Mouse (Mus musculus) midbrain, embryonic 12.5 days (tissue): Measurements from ENCODE around the gene Opn5. TPM values are rescaled to one million over a fixed set of nuclear protein-coding genes. Genes with fewer than 3 reads are reported as not detected.

Source experiments
- ATAC-seq: fragments of 200-750 bp; cut with Nextera tagmentation; 2 replicates; pipeline ENCODE4 v1.8.0; 2017; ENCODE audit warnings: low read depth, moderate TSS enrichment, moderate library complexity; ENCODE audit not compliant: low FRiP score
- H3K27ac ChIP-seq: fragments of 300-500 bp; sonication (generic); replicated peaks from 2 replicates; pipeline ENCODE4 v1.5.1; 2016; ENCODE audit warnings: mild to moderate bottlenecking
- H3K27me3 ChIP-seq: fragments of 300-500 bp; sonication (generic); 2 replicates; pipeline ENCODE4 v1.6.1; 2016; ENCODE audit warnings: mild to moderate bottlenecking
- H3K36me3 ChIP-seq: fragments of 300-500 bp; sonication (generic); 2 replicates; pipeline ENCODE4 v1.6.1; 2016
- H3K4me1 ChIP-seq: fragments of 300-500 bp; sonication (generic); 2 replicates; pipeline ENCODE4 v1.6.1; 2016
- H3K4me2 ChIP-seq: fragments of 300-500 bp; sonication (generic); replicated peaks from 2 replicates; pipeline ENCODE4 v1.6.1; 2016; ENCODE audit warnings: mild to moderate bottlenecking, moderate library complexity
- H3K4me3 ChIP-seq: fragments of 300-500 bp; sonication (generic); 2 replicates; pipeline ENCODE4 v1.5.1; 2016; ENCODE audit warnings: mild to moderate bottlenecking
- H3K9ac ChIP-seq: fragments of 300-500 bp; sonication (generic); replicated peaks from 2 replicates; pipeline ENCODE4 v1.6.1; 2016; ENCODE audit warnings: mild to moderate bottlenecking, moderate library complexity
- H3K9me3 ChIP-seq: fragments of 300-500 bp; sonication (generic); 2 replicates; pipeline ENCODE4 v1.6.1; 2016; ENCODE audit warnings: mild to moderate bottlenecking
- WGBS: fragments of 180-500 bp; shearing (Covaris S2); methylation state at CpG from one replicate; pipeline ENCODE4 v1.1.7; 2016; 5-methylcytosine and 5-hydroxymethylcytosine counted together
- polyA plus RNA-seq: library from polyadenylated mRNA; unstranded; fragments of >200 nt; fragmentation: Nextera tagmentation; extraction: Ambion mirVana; gene quantifications from 2 replicates; pipeline ENCODE4 v1.2.1, GENCODE M21; 2016

The Opn5 gene
- 0.18 TPM in 1 of 2 replicates, not detected in the other for polyA plus RNA-seq

- Histone ChIP-seq H3K9me3 (no peaks in the 10 kb centered on the region), H3K9ac (no peak within 1 kb of the TSS), H3K4me2 (no peak within 1 kb of the TSS), H3K27me3 (no peaks in the 10 kb centered on the region), H3K4me3 (no peak within 1 kb of the TSS), H3K36me3 (no peaks in the 10 kb centered on the region), H3K4me1 (peaks cover 4% of the 10 kb centered on the region; the same call in 1 of the 2 replicates), H3K27ac (no peak within 1 kb of the TSS)
- no peak for ATAC-seq
- WGBS: 82% methylated on average over 8 of the region's 8 CpGs
Observed at GRCm38 (mm10) chr17:42611295-42611694, at the start of gene Opn5. Gene Opn5 (minus strand): TSS chr17:42611395.

- 23% methylated on average over 14 of the region's 14 CpGs for WGBS
- peak overlapping the region; percentile 35 for H3K4me2 ChIP-seq
- H3K36me3 ChIP-seq: no peaks in the 10 kb centered on the region
- H3K4me1 ChIP-seq: no peaks in the 10 kb centered on the region
- no peak overlapping the region for H3K9ac ChIP-seq
- H3K4me3 ChIP-seq: no peak overlapping the region
- H3K27me3 ChIP-seq: no peaks in the 10 kb centered on the region
- peak; percentile 92 for ATAC-seq
- no peaks in the 10 kb centered on the region for H3K9me3 ChIP-seq
- no peak overlapping the region for H3K27ac ChIP-seq
Observed at GRCm38 (mm10) chr17:42658634-42659422, 47.6 kb upstream of the Opn5 start.

- Histone ChIP-seq H3K27me3 (no peaks in the 10 kb centered on the region), H3K9ac (no peak overlapping the region), H3K36me3 (no peaks in the 10 kb centered on the region), H3K27ac (no peak overlapping the region), H3K4me3 (no peak overlapping the region), H3K9me3 (no peaks in the 10 kb centered on the region), H3K4me2 (no peak overlapping the region), H3K4me1 (no peaks in the 10 kb centered on the region)
- 77% methylated on average over 3 of the region's 3 CpGs for WGBS
- no peak for ATAC-seq
Observed at GRCm38 (mm10) chr17:42643416-42643815, 32.2 kb upstream of the Opn5 start.

GRCm38 (mm10) chr17:42630206-42630605 lies 19.0 kb upstream of the Opn5 start:
- H3K9ac ChIP-seq: no peak overlapping the region
- H3K4me3 ChIP-seq: no peak overlapping the region
- no peaks in the 10 kb centered on the region for H3K27me3 ChIP-seq
- H3K36me3 ChIP-seq: no peaks in the 10 kb centered on the region
- no peaks in the 10 kb centered on the region for H3K9me3 ChIP-seq
- no peak overlapping the region for H3K27ac ChIP-seq
- 90% methylated on average over 2 of the region's 2 CpGs for WGBS
- H3K4me1 ChIP-seq: no peaks in the 10 kb centered on the region
- no peak for ATAC-seq
- no peak overlapping the region for H3K4me2 ChIP-seq

- no peak overlapping the region for H3K9ac ChIP-seq
- H3K4me2 ChIP-seq: no peak overlapping the region
- H3K9me3 ChIP-seq: no peaks in the 10 kb centered on the region
- H3K36me3 ChIP-seq: no peaks in the 10 kb centered on the region
- H3K4me3 ChIP-seq: no peak overlapping the region
- H3K4me1 ChIP-seq: peaks cover 2% of the 10 kb centered on the region; the same call in 1 of the 2 replicates
- WGBS: 34% methylated on average over 6 of the region's 6 CpGs
- peak; percentile 40; the same call in 1 of the 2 replicates for ATAC-seq
- H3K27ac ChIP-seq: no peak overlapping the region
- no peaks in the 10 kb centered on the region for H3K27me3 ChIP-seq
Observed at GRCm38 (mm10) chr17:42613043-42613737, 2.0 kb upstream of the Opn5 start.

GRCm38 (mm10) chr17:42608270-42608669 lies 2.9 kb downstream of the Opn5 start:
- Histone ChIP-seq H3K27me3 (no peaks in the 10 kb centered on the region), H3K27ac (no peak overlapping the region), H3K4me1 (peaks cover 4% of the 10 kb centered on the region; the same call in 1 of the 2 replicates), H3K4me3 (no peak overlapping the region), H3K4me2 (no peak overlapping the region), H3K9ac (no peak overlapping the region), H3K9me3 (no peaks in the 10 kb centered on the region), H3K36me3 (no peaks in the 10 kb centered on the region)
- ATAC-seq: no peak
- WGBS: 26% methylated on average over 3 of the region's 3 CpGs

- no peak overlapping the region for H3K9ac ChIP-seq
- H3K4me3 ChIP-seq: no peak overlapping the region
- H3K4me2 ChIP-seq: no peak overlapping the region
- no peak overlapping the region for H3K27ac ChIP-seq
- H3K36me3 ChIP-seq: no peaks in the 10 kb centered on the region
- H3K4me1 ChIP-seq: peaks cover under 1% of the 10 kb centered on the region; the same call in 1 of the 2 replicates
- H3K9me3 ChIP-seq: no peaks in the 10 kb centered on the region
- peak; percentile 90 for ATAC-seq
- no peaks in the 10 kb centered on the region for H3K27me3 ChIP-seq
- WGBS: 34% methylated on average over 15 of the region's 15 CpGs
Observed at GRCm38 (mm10) chr17:42602829-42603784, 8.1 kb downstream of the Opn5 start.

- H3K4me2 ChIP-seq: no peak overlapping the region
- no peaks in the 10 kb centered on the region for H3K27me3 ChIP-seq
- no peaks in the 10 kb centered on the region for H3K4me1 ChIP-seq
- no peak overlapping the region for H3K27ac ChIP-seq
- WGBS: 90% methylated on average over 1 of the region's 1 CpGs
- H3K9me3 ChIP-seq: no peaks in the 10 kb centered on the region
- H3K9ac ChIP-seq: no peak overlapping the region
- H3K4me3 ChIP-seq: no peak overlapping the region
- no peak for ATAC-seq
- H3K36me3 ChIP-seq: no peaks in the 10 kb centered on the region
Observed at GRCm38 (mm10) chr17:42586486-42586885, 24.7 kb downstream of the Opn5 start.

- 76% methylated on average over 2 of the region's 2 CpGs for WGBS
- no peak overlapping the region for H3K27ac ChIP-seq
- no peak; the same call in 1 of the 2 replicates for ATAC-seq
Observed at GRCm38 (mm10) chr17:42583029-42583331, 28.2 kb downstream of the Opn5 start.

GRCm38 (mm10) chr17:42582281-42583028 lies 28.7 kb downstream of the Opn5 start:
- H3K4me2 ChIP-seq: no peak overlapping the region
- H3K27ac ChIP-seq: no peak overlapping the region
- H3K9me3 ChIP-seq: no peaks in the 10 kb centered on the region
- peak; percentile 44; the same call in 1 of the 2 replicates for ATAC-seq
- H3K9ac ChIP-seq: no peak overlapping the region
- WGBS: 27% methylated on average over 1 of the region's 1 CpGs
- no peaks in the 10 kb centered on the region for H3K36me3 ChIP-seq
- H3K4me1 ChIP-seq: 0 out of 2 replicates have a peak, but pooled peaks cover 4% of the 10 kb centered on the region
- no peak overlapping the region for H3K4me3 ChIP-seq
- no peaks in the 10 kb centered on the region for H3K27me3 ChIP-seq

More at GRCm38 (mm10) chr17:42583029-42583331, 28.2 kb downstream of the Opn5 start:
- H3K36me3 ChIP-seq: no peaks in the 10 kb centered on the region
- no peaks in the 10 kb centered on the region for H3K27me3 ChIP-seq
- H3K9me3 ChIP-seq: no peaks in the 10 kb centered on the region
- no peak overlapping the region for H3K9ac ChIP-seq
- no peak overlapping the region for H3K4me3 ChIP-seq
- no peaks in the 10 kb centered on the region for H3K4me1 ChIP-seq
- H3K4me2 ChIP-seq: no peak overlapping the region

GRCm38 (mm10) chr17:42580623-42581022 lies 30.6 kb downstream of the Opn5 start:
- WGBS: 83% methylated on average over 4 of the region's 4 CpGs
- Histone ChIP-seq H3K4me1 (peaks cover 12% of the 10 kb centered on the region; the same call in 1 of the 2 replicates), H3K27ac (no peak overlapping the region), H3K36me3 (no peaks in the 10 kb centered on the region), H3K9ac (no peak overlapping the region), H3K4me3 (no peak overlapping the region), H3K4me2 (no peak overlapping the region), H3K9me3 (no peaks in the 10 kb centered on the region), H3K27me3 (no peaks in the 10 kb centered on the region)
- ATAC-seq: no peak
